Mouse (Mus musculus) kidney, postnatal 0 days (tissue): Measurements from ENCODE around the gene Crym. TPM values are rescaled to one million over a fixed set of nuclear protein-coding genes. Genes with fewer than 3 reads are reported as not detected.
A peak's percentile ranks its signal among the peaks of the same experiment; 100 is the strongest.

Source experiments
- ATAC-seq: fragments of 200-750 bp; cut with Nextera tagmentation; replicated peaks from 2 replicates; pipeline ENCODE4 v1.8.0; 2017; ENCODE audit warnings: low read depth, moderate number of reproducible peaks, moderate TSS enrichment, moderate library complexity; ENCODE audit not compliant: low FRiP score
- DNase-seq: peaks from one replicate; pipeline ENCODE4 v3.0.0-alpha.2; 2016; ENCODE audit warnings: low spot score
- H3K27ac ChIP-seq: fragments of 300-500 bp; sonication (generic); 2 replicates; pipeline ENCODE4 v1.5.1; 2014; ENCODE audit warnings: mild to moderate bottlenecking
- H3K27me3 ChIP-seq: fragments of 300-500 bp; sonication (generic); 2 replicates; pipeline ENCODE4 v1.6.1; 2014; ENCODE audit warnings: low read length, mixed read lengths; ENCODE audit not compliant: insufficient read depth
- H3K36me3 ChIP-seq: fragments of 300-500 bp; sonication (generic); 2 replicates; pipeline ENCODE4 v1.6.1; 2014; ENCODE audit warnings: low read length, mixed read lengths; ENCODE audit not compliant: insufficient read depth
- H3K4me1 ChIP-seq: fragments of 300-500 bp; sonication (generic); replicated peaks from 2 replicates; pipeline ENCODE4 v1.6.1; 2014; ENCODE audit warnings: antibody characterized with exemption, low read length, mixed read lengths; ENCODE audit not compliant: insufficient read depth
- H3K4me2 ChIP-seq: fragments of 300-500 bp; sonication (generic); 2 replicates; pipeline ENCODE4 v1.6.1; 2014; ENCODE audit warnings: mild to moderate bottlenecking, low read length, moderate library complexity, mixed read lengths
- H3K4me3 ChIP-seq: fragments of 300-500 bp; sonication (generic); replicated peaks from 2 replicates; pipeline ENCODE4 v1.5.1; 2014; ENCODE audit warnings: low read depth, low read length
- H3K9ac ChIP-seq: fragments of 300-500 bp; sonication (generic); 2 replicates; pipeline ENCODE4 v1.6.1; 2014; ENCODE audit warnings: low read depth, low read length
- H3K9me3 ChIP-seq: fragments of 300-500 bp; sonication (generic); replicated peaks from 2 replicates; pipeline ENCODE4 v1.6.1; 2016; ENCODE audit warnings: low read length, inconsistent platforms, mixed read lengths
- CTCF ChIP-seq: IDR thresholded peaks from 2 replicates; pipeline ENCODE4 v1.5.1; 2016; ENCODE audit warnings: antibody characterized with exemption, low read depth, mild to moderate bottlenecking, moderate library complexity
- WGBS: fragments of 180-500 bp; shearing (Covaris S2); extraction: QIAGEN DNeasy Blood & Tissue Kit; methylation state at CpG from one replicate; pipeline ENCODE4 v1.1.7; 2014; 5-methylcytosine and 5-hydroxymethylcytosine counted together
- polyA plus RNA-seq: library from polyadenylated mRNA; unstranded; fragments of >200 nt; fragmentation: Nextera tagmentation; extraction: Ambion mirVana; gene quantifications from 2 replicates; pipeline ENCODE4 v1.2.1, GENCODE M21; 2015

The Crym gene
- polyA plus RNA-seq, 1 experiment from 2014 or later: 41.6 TPM

GRCm38 (mm10) chr7:120192816-120193215 is 9.1 kb downstream of the Crym start:
- no peak overlapping the region for H3K9ac ChIP-seq
- H3K27me3 ChIP-seq: no peaks in the 10 kb centered on the region
- no peak overlapping the region for H3K27ac ChIP-seq
- ATAC-seq: no peak
- no peak overlapping the region for H3K4me2 ChIP-seq
- no peak for TF ChIP-seq CTCF
- no peaks in the 10 kb centered on the region for H3K36me3 ChIP-seq
- DNase-seq: no peak
- H3K9me3 ChIP-seq: no peaks in the 10 kb centered on the region
- no peaks in the 10 kb centered on the region for H3K4me1 ChIP-seq
- 75% methylated on average over 6 of the region's 6 CpGs for WGBS
- H3K4me3 ChIP-seq: no peak overlapping the region

- H3K27ac ChIP-seq: no peak overlapping the region
- no peaks in the 10 kb centered on the region for H3K36me3 ChIP-seq
- no peaks in the 10 kb centered on the region for H3K4me1 ChIP-seq
- DNase-seq (no peak), ATAC-seq (no peak)
- H3K27me3 ChIP-seq: no peaks in the 10 kb centered on the region
- H3K9me3 ChIP-seq: no peaks in the 10 kb centered on the region
- H3K4me3 ChIP-seq: no peak overlapping the region
- no peak overlapping the region for H3K9ac ChIP-seq
- TF ChIP-seq CTCF: no peak
- 41% methylated on average over 3 of the region's 3 CpGs for WGBS
- no peak overlapping the region for H3K4me2 ChIP-seq
Observed at GRCm38 (mm10) chr7:120192207-120192606, 9.7 kb downstream of the Crym start.

- H3K36me3 ChIP-seq: no peaks in the 10 kb centered on the region
- no peaks in the 10 kb centered on the region for H3K9me3 ChIP-seq
- no peak for TF ChIP-seq CTCF
- no peak overlapping the region for H3K4me3 ChIP-seq
- H3K27ac ChIP-seq: 0 out of 2 replicates have a peak overlapping the region, but pooled peaks have one; percentile 13
- H3K4me2 ChIP-seq: no peak overlapping the region
- DNase-seq: no peak
- 47% methylated on average over 8 of the region's 8 CpGs for WGBS
- H3K4me1 ChIP-seq: no peaks in the 10 kb centered on the region
- H3K27me3 ChIP-seq: no peaks in the 10 kb centered on the region
- ATAC-seq: peak; percentile 69
- H3K9ac ChIP-seq: no peak overlapping the region
Observed at GRCm38 (mm10) chr7:120190150-120190665, 11.7 kb downstream of the Crym start.

- WGBS: 54% methylated on average over 8 of the region's 8 CpGs
- no peak overlapping the region for H3K9ac ChIP-seq
- H3K27me3 ChIP-seq: no peaks in the 10 kb centered on the region
- peak; percentile 85 for ATAC-seq
- H3K4me2 ChIP-seq: no peak overlapping the region
- 0 out of 2 replicates have a peak overlapping the region, but pooled peaks have one; percentile 13 for H3K27ac ChIP-seq
- H3K36me3 ChIP-seq: no peaks in the 10 kb centered on the region
- H3K9me3 ChIP-seq: no peaks in the 10 kb centered on the region
- H3K4me3 ChIP-seq: no peak overlapping the region
- no peaks in the 10 kb centered on the region for H3K4me1 ChIP-seq
- TF ChIP-seq CTCF: peak; percentile 26; the same call in 1 of the 2 replicates
- DNase-seq: peak; percentile 21
Observed at GRCm38 (mm10) chr7:120189369-120190149, 12.4 kb downstream of the Crym start.

GRCm38 (mm10) chr7:120188946-120189345 is 13.0 kb downstream of the Crym start:
- ATAC-seq: 0 out of 2 replicates have a peak, but pooled peaks have one; percentile 5
- no peak overlapping the region for H3K27ac ChIP-seq
- no peak for TF ChIP-seq CTCF
- DNase-seq: no peak
- no peaks in the 10 kb centered on the region for H3K27me3 ChIP-seq
- H3K4me2 ChIP-seq: no peak overlapping the region
- H3K4me3 ChIP-seq: no peak overlapping the region
- H3K9ac ChIP-seq: no peak overlapping the region
- 79% methylated on average over 5 of the region's 5 CpGs for WGBS
- H3K36me3 ChIP-seq: no peaks in the 10 kb centered on the region
- H3K4me1 ChIP-seq: no peaks in the 10 kb centered on the region
- no peaks in the 10 kb centered on the region for H3K9me3 ChIP-seq

DNA sequence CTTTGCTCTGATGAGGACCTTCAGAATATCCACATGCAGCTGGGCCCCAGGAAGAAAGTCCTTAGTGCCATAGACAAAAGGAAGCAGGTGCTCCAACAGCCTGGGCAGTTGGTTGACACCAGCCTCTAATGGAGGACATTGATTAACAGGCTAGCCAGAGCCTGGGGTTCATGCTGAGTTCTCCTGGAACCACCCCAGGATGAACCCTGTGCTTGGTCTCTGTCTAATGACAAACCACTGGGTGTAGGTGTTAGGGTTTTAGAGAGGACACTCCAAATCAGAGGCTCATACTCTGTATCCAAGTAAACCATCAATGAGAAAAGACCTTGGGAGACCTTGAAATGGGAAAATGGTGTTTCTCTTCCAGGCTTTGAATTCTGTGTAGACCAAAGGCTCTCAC is 19.0 kb downstream of the Crym start:
- no peaks in the 10 kb centered on the region for H3K9me3 ChIP-seq
- no peak overlapping the region for H3K4me2 ChIP-seq
- no peak for DNase-seq
- H3K36me3 ChIP-seq: no peaks in the 10 kb centered on the region
- no peak for TF ChIP-seq CTCF
- H3K9ac ChIP-seq: no peak overlapping the region
- no peak for ATAC-seq
- H3K27ac ChIP-seq: no peak overlapping the region
- H3K27me3 ChIP-seq: no peaks in the 10 kb centered on the region
- no peak overlapping the region for H3K4me3 ChIP-seq
- H3K4me1 ChIP-seq: no peaks in the 10 kb centered on the region
